Mouse (Mus musculus): ENCODE results near the gene Snap91. TPM values are rescaled to one million over a fixed set of nuclear protein-coding genes. Genes with fewer than 3 reads are reported as not detected.

Gene Snap91
- polyA plus RNA-seq, 1 experiment from 2014 or later = 0.26 TPM

DNA sequence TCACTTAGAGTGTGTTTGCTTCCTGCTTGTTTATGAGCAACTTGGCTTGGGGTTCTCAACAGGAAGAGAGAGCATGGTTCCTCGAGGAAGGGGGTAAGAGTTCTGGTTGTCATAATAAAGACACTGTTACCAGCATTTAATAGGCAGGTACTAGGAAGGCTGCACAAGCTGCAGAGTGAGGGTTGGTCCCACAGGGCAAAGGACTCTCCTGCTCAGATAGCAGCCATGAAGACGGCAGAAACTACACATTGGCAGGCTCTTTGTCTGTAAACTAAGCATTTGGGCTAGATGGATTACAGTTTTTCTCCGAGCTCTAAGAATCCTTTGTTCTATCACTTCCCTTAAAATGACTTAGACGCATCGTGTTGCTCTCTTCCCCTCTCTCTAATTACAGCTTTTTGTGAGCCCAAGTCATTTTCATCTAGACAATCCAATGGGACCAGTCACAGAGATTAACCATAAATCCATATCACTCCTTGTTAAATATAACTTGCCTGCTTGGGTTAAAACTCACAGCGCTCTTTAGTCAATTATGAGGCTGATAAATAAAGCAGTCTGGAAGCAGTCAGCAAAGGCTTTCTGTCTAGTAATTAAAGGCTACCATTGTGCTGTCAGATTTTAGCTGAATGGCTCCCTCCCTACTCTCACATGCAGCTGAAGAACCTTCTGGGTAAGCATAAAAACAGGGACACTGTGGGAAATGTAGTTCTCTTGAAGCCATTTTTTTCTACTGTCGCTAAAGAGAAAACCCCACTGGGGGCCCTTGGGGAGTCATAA is 154.7 kb downstream of the Snap91 start:
- Histone ChIP-seq H3K4me2 (no peak overlapping the region), H3K27ac (replicated peaks) (no peak overlapping the region), H3K4me3 (replicated peaks) (no peak overlapping the region), H3K9ac (no peak overlapping the region), H3K36me3 (replicated peaks) (no peaks in the 10 kb centered on the region), H3K27me3 (no peaks in the 10 kb centered on the region), H3K9me3 (replicated peaks) (no peaks in the 10 kb centered on the region), H3K4me1 (replicated peaks) (no peaks in the 10 kb centered on the region)
- ATAC-seq (ENCODE audit: insufficient read depth) = no peak
- 49% methylated on average over 7 of the region's 7 CpGs for WGBS (ENCODE audit: insufficient replicate concordance)

DNA sequence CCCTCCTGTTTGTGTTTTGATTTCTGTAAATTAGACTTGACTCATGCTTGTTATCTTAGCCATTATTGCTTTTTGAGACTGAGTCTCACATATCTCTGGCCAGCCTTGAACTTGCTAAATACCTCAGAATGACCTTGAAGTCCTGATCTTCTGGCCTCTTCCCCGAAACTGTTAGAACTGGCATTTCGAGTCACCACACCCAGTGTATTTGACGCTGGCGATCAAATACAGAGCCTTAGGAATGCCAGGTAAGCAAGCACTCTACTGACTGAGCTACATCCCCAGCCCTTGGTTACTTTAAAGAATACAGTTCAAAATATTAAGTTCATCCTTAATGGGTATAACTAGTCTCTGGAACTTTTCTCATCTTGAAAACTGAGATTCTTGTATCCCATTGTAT is 155.4 kb downstream of the Snap91 start:
- ATAC-seq (ENCODE audit: insufficient read depth) = no peak
- Histone ChIP-seq H3K36me3 (replicated peaks) (no peaks in the 10 kb centered on the region), H3K27me3 (no peaks in the 10 kb centered on the region), H3K4me3 (replicated peaks) (no peak overlapping the region), H3K27ac (replicated peaks) (no peak overlapping the region), H3K9me3 (replicated peaks) (no peaks in the 10 kb centered on the region), H3K9ac (no peak overlapping the region), H3K4me1 (replicated peaks) (no peaks in the 10 kb centered on the region), H3K4me2 (no peak overlapping the region)
- 76% methylated on average over 4 of the region's 4 CpGs for WGBS (ENCODE audit: insufficient replicate concordance)

DNA sequence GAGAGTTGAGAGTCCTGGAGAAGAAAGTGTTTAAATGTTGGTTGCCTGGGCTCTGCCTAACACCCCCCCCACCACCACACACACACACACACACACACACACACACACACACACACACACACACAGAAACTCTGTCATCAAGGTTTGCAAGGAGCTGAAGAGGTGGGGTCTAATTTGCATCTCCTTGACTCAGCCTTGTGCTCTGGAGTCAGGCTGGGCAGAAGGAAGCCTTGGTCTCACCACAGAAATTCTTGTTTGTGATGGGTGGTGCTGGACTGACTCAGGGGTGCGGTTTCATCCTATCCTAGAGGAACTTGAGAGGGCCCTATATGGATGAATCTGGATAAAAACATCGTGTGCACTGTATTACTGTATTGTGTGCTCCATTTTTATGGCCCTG is 159.7 kb downstream of the Snap91 start:
- no peaks in the 10 kb centered on the region for H3K27me3 ChIP-seq
- no peaks in the 10 kb centered on the region for H3K4me1 ChIP-seq (replicated peaks)
- no peaks in the 10 kb centered on the region for H3K9me3 ChIP-seq (replicated peaks)
- no peak overlapping the region for H3K27ac ChIP-seq (replicated peaks)
- no peak overlapping the region for H3K9ac ChIP-seq
- 55% methylated on average over 2 of the region's 2 CpGs for WGBS (ENCODE audit: insufficient replicate concordance)
- ATAC-seq (ENCODE audit: insufficient read depth) = no peak
- H3K36me3 ChIP-seq (replicated peaks) = no peaks in the 10 kb centered on the region
- H3K4me2 ChIP-seq = no peak overlapping the region
- no peak overlapping the region for H3K4me3 ChIP-seq (replicated peaks)

DNA sequence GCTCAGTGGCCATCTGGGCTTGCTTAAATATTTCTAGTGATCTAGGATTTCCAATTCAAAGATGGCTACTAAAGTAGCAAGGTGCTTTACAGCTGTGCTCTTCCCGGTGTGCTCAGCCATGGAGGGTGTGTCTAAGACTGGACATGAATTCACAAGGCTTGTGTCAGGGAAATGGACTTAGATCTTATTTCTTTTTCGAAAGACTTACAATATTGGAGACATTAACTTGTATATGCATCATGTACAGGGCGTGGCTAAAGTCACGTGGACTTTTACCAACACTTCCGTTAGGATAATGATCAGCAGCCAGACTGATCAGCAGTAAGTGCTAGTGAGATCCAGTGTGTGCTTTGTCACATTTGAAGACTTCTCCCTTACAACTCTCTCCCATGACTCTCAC is 160.2 kb downstream of the Snap91 start:
- H3K4me2 ChIP-seq = no peak overlapping the region
- no peak for ATAC-seq (ENCODE audit: insufficient read depth)
- 71% methylated on average over 5 of the region's 5 CpGs for WGBS (ENCODE audit: insufficient replicate concordance)

DNA sequence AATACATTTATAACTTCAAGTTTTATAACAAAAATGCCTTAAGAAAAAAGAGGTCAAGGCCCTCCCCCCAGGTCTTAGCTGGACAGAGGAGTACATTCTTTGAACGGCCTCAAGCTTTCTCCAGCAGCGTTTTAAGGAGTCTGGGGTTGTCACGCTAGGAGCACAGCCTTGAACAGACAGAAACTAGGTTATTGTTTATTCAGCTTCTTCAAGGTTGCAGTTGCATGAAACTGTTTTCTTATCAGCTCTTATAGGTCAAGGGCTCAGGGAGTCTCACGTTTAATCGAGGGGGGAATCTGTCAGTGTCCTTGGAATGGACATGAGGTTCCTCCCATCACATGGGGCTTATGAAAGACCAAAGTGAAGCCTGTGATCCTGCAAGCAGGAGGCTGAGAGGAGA is 163.3 kb downstream of the Snap91 start:
- Histone ChIP-seq H3K27me3 (no peaks in the 10 kb centered on the region), H3K9ac (no peak overlapping the region), H3K4me1 (replicated peaks) (no peaks in the 10 kb centered on the region), H3K27ac (replicated peaks) (no peak overlapping the region), H3K4me3 (replicated peaks) (no peak overlapping the region), H3K4me2 (no peak overlapping the region), H3K36me3 (replicated peaks) (no peaks in the 10 kb centered on the region), H3K9me3 (replicated peaks) (no peaks in the 10 kb centered on the region)
- 58% methylated on average over 5 of the region's 5 CpGs for WGBS (ENCODE audit: insufficient replicate concordance)
- no peak for ATAC-seq (ENCODE audit: insufficient read depth)

More for the DNA sequence above, 160.2 kb downstream of the Snap91 start:
- no peaks in the 10 kb centered on the region for H3K36me3 ChIP-seq (replicated peaks)
- no peak overlapping the region for H3K4me3 ChIP-seq (replicated peaks)
- no peaks in the 10 kb centered on the region for H3K9me3 ChIP-seq (replicated peaks)
- no peaks in the 10 kb centered on the region for H3K27me3 ChIP-seq
- no peak overlapping the region for H3K27ac ChIP-seq (replicated peaks)
- no peaks in the 10 kb centered on the region for H3K4me1 ChIP-seq (replicated peaks)
- no peak overlapping the region for H3K9ac ChIP-seq

DNA sequence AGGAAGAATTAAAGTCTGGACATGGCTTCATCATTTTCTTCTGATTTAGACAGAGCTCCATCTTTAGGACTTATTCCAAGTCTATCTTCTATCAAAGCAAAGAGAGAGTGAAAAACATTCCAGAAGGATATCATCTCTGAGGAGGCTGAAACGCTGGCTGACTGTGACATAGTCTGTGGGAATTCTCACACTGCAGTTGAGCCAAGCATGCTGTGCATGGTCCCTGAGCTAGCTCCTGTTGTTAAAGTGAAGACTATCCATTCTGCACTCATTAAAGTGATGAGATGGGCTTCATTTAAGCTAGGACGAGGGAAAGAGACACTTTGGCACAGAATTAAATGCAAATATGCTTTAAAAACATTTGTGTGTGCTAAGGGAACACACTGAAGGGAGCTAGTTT is 163.9 kb downstream of the Snap91 start:
- Histone ChIP-seq H3K27me3 (no peaks in the 10 kb centered on the region), H3K9ac (no peak overlapping the region), H3K9me3 (replicated peaks) (no peaks in the 10 kb centered on the region), H3K27ac (replicated peaks) (no peak overlapping the region), H3K36me3 (replicated peaks) (no peaks in the 10 kb centered on the region), H3K4me1 (replicated peaks) (no peaks in the 10 kb centered on the region), H3K4me2 (no peak overlapping the region), H3K4me3 (replicated peaks) (no peak overlapping the region)
- ATAC-seq (ENCODE audit: insufficient read depth) = no peak
- WGBS (ENCODE audit: insufficient replicate concordance) = 32% methylated on average over 2 of the region's 2 CpGs

Other genes with a start within 250 kb of the Snap91 start
- 4.5 and 4.7 TPM in 2 replicates for gene Me1, start 184.7 kb downstream of the Snap91 start, polyA plus RNA-seq (2015; fragmentation: Nextera tagmentation; extraction: Ambion mirVana)
- gene Prss35, start 137.0 kb downstream of the Snap91 start, polyA plus RNA-seq (2015; fragmentation: Nextera tagmentation; extraction: Ambion mirVana) = 1.6 and 1.9 TPM in 2 replicates
- gene Ripply2, start 134.9 kb upstream of the Snap91 start, polyA plus RNA-seq (2015; fragmentation: Nextera tagmentation; extraction: Ambion mirVana) = not detected in 2 replicates
- 32.2 and 32.4 TPM in 2 replicates for gene Cyb5r4, start 141.4 kb upstream of the Snap91 start, polyA plus RNA-seq (2015; fragmentation: Nextera tagmentation; extraction: Ambion mirVana)